Mouse (Mus musculus) MEL (cell line): ENCODE data around the gene Ndrg3. TPM values are rescaled to one million over a fixed set of nuclear protein-coding genes. Genes with fewer than 3 reads are reported as not detected.

Experiments
- DNase-seq: peaks from one replicate; pipeline ENCODE4 v3.0.0; 2011; ENCODE audit warnings: low read depth, low spot score
- H3K27ac ChIP-seq: 2 replicates; pipeline ENCODE4 v1.5.1; 2012; ENCODE audit warnings: low read depth, mild to moderate bottlenecking, control low read depth, low read length, moderate library complexity; ENCODE audit not compliant: control insufficient read depth
- H3K27me3 ChIP-seq, 2 experiments: fragments of 150-350 bp in 1 of 2; sonication (generic) in 1 of 2; 2 replicates each; pipeline ENCODE4 v1.6.1; 2012; ENCODE audit warnings: low read length in 2 of 2, mild to moderate bottlenecking in 2 of 2, improper control_type of control experiment in 1 of 2, moderate library complexity in 1 of 2; ENCODE audit not compliant: insufficient read depth in 2 of 2, control insufficient read depth in 1 of 2
- H3K36me3 ChIP-seq, 2 experiments: 2 replicates each; pipeline ENCODE4 v1.6.1; 2012 to 2014; ENCODE audit warnings: low read length in 2 of 2, improper control_type of control experiment in 1 of 2, inconsistent platforms in 1 of 2, mild to moderate bottlenecking in 1 of 2; ENCODE audit not compliant: insufficient read depth in 2 of 2, control insufficient read depth in 1 of 2
- H3K4me1 ChIP-seq, 2 experiments: fragments of 150-350 bp in 1 of 2; sonication (generic) in 1 of 2; 2 replicates each; pipeline ENCODE4 v1.6.1; 2012; ENCODE audit warnings: low read length in 2 of 2, improper control_type of control experiment in 1 of 2, mild to moderate bottlenecking in 1 of 2; ENCODE audit not compliant: insufficient read depth in 2 of 2, control insufficient read depth in 1 of 2
- H3K4me3 ChIP-seq, 2 experiments: fragments of 150-350 bp in 1 of 2; sonication (generic) in 1 of 2; 2 replicates each; pipeline ENCODE4 v1.5.1; 2012; ENCODE audit warnings: low read depth in 2 of 2, low read length in 2 of 2, mild to moderate bottlenecking in 2 of 2, moderate library complexity in 2 of 2, control low read depth in 1 of 2, improper control_type of control experiment in 1 of 2; ENCODE audit not compliant: control insufficient read depth in 1 of 2, insufficient read depth in 1 of 2
- H3K79me2 ChIP-seq: 2 replicates; pipeline ENCODE4 v1.6.1; 2012; ENCODE audit warnings: mild to moderate bottlenecking, low read length, moderate library complexity; ENCODE audit not compliant: control insufficient read depth, poor library complexity, insufficient read depth
- H3K9ac ChIP-seq: 2 replicates; pipeline ENCODE4 v1.6.1; 2012; ENCODE audit warnings: low read depth, mild to moderate bottlenecking, control low read depth, low read length, moderate library complexity; ENCODE audit not compliant: control insufficient read depth, poor library complexity, severe bottlenecking
- H3K9me3 ChIP-seq: fragments of 150-350 bp; sonication (generic); replicated peaks from 2 replicates; pipeline ENCODE4 v1.6.1; 2012; ENCODE audit warnings: mild to moderate bottlenecking, low read length, improper control_type of control experiment, moderate library complexity; ENCODE audit not compliant: insufficient read depth
- CHD1 ChIP-seq: IDR thresholded peaks from 2 replicates; pipeline ENCODE4 v1.6.1; 2012; ENCODE audit warnings: low read depth, mild to moderate bottlenecking, inconsistent platforms, low read length, improper control_type of control experiment
- CHD2 ChIP-seq: IDR thresholded peaks from 2 replicates; pipeline ENCODE4 v1.6.1; 2011; ENCODE audit warnings: low read length, improper control_type of control experiment
- E2F4 ChIP-seq: IDR thresholded peaks from 2 replicates; pipeline ENCODE4 v1.6.1; 2011; ENCODE audit warnings: low read depth, low read length, improper control_type of control experiment, borderline replicate concordance
- ELF1 ChIP-seq: IDR thresholded peaks from 2 replicates; pipeline ENCODE4 v1.6.1; 2014; ENCODE audit warnings: low read depth, mild to moderate bottlenecking, inconsistent platforms, low read length, improper control_type of control experiment, moderate library complexity
- EP300 ChIP-seq, 2 experiments: IDR thresholded peaks; 2 replicates each; pipeline ENCODE4 v1.6.1; 2011; ENCODE audit warnings: improper control_type of control experiment in 2 of 2, low read length in 2 of 2, low read depth in 1 of 2, mild to moderate bottlenecking in 1 of 2
- GATA1 ChIP-seq: IDR thresholded peaks from 2 replicates; pipeline ENCODE4 v1.6.1; 2011; ENCODE audit warnings: low read depth, low read length, improper control_type of control experiment
- KAT2A ChIP-seq: conservative IDR thresholded peaks from 2 replicates; pipeline ENCODE4 v1.6.1; 2012; ENCODE audit warnings: low read depth, low read length, improper control_type of control experiment, inconsistent platforms
- MAFK ChIP-seq: IDR thresholded peaks from 2 replicates; pipeline ENCODE4 v1.6.1; 2011; ENCODE audit warnings: low read depth, mild to moderate bottlenecking, low read length, improper control_type of control experiment, borderline replicate concordance
- MAX ChIP-seq: IDR thresholded peaks from 2 replicates; pipeline ENCODE4 v1.6.1; 2011; ENCODE audit warnings: low read length, improper control_type of control experiment
- MAZ ChIP-seq: IDR thresholded peaks from 2 replicates; pipeline ENCODE4 v1.6.1; 2012; ENCODE audit warnings: low read depth, mild to moderate bottlenecking, inconsistent platforms, low read length, improper control_type of control experiment
- MYC ChIP-seq: IDR thresholded peaks from 2 replicates; pipeline ENCODE4 v1.6.1; 2011; ENCODE audit warnings: low read depth, mild to moderate bottlenecking, low read length, improper control_type of control experiment, moderate library complexity
- NELFE ChIP-seq: IDR thresholded peaks from 2 replicates; pipeline ENCODE4 v1.6.1; 2011; ENCODE audit warnings: low read depth, low read length, improper control_type of control experiment
- NRF1 ChIP-seq: IDR thresholded peaks from 2 replicates; pipeline ENCODE4 v1.6.1; 2014; ENCODE audit warnings: low read depth, mild to moderate bottlenecking, inconsistent platforms, low read length, improper control_type of control experiment, moderate library complexity; ENCODE audit not compliant: poor library complexity, insufficient read depth, severe bottlenecking
- POLR2A ChIP-seq, 2 experiments: IDR thresholded peaks; 2 replicates each; pipeline ENCODE4 v1.6.1; 2011 to 2012; ENCODE audit warnings: low read length in 2 of 2, mild to moderate bottlenecking in 2 of 2, control low read depth in 1 of 2, improper control_type of control experiment in 1 of 2, low read depth in 1 of 2, moderate library complexity in 1 of 2; ENCODE audit not compliant: control insufficient read depth in 1 of 2, insufficient read depth in 1 of 2, poor library complexity in 1 of 2
- RAD21 ChIP-seq: IDR thresholded peaks from 2 replicates; pipeline ENCODE4 v1.6.1; 2011; ENCODE audit warnings: mild to moderate bottlenecking, low read depth, low read length, improper control_type of control experiment
- RCOR1 ChIP-seq: IDR thresholded peaks from 2 replicates; pipeline ENCODE4 v1.6.1; 2012; ENCODE audit warnings: low read depth, mild to moderate bottlenecking, inconsistent platforms, low read length, improper control_type of control experiment
- SIN3A ChIP-seq: IDR thresholded peaks from 2 replicates; pipeline ENCODE4 v1.6.1; 2012; ENCODE audit warnings: low read length, improper control_type of control experiment, inconsistent platforms
- SMC3 ChIP-seq: IDR thresholded peaks from 2 replicates; pipeline ENCODE4 v1.6.1; 2011; ENCODE audit warnings: low read depth, low read length, improper control_type of control experiment
- TAL1 ChIP-seq: IDR thresholded peaks from 2 replicates; pipeline ENCODE4 v1.6.1; 2012; ENCODE audit warnings: mild to moderate bottlenecking, inconsistent platforms, low read length, moderate library complexity, mixed read lengths
- TCF12 ChIP-seq: IDR thresholded peaks from 2 replicates; pipeline ENCODE4 v1.6.1; 2014; ENCODE audit warnings: low read depth, mild to moderate bottlenecking, inconsistent platforms, low read length, improper control_type of control experiment, moderate library complexity
- UBTF ChIP-seq: IDR thresholded peaks from 2 replicates; pipeline ENCODE4 v1.6.1; 2012; ENCODE audit warnings: low read depth, mild to moderate bottlenecking, inconsistent platforms, low read length, improper control_type of control experiment, moderate library complexity, borderline replicate concordance; ENCODE audit not compliant: insufficient read depth
- USF1 ChIP-seq: IDR thresholded peaks from 2 replicates; pipeline ENCODE4 v1.6.1; 2014; ENCODE audit warnings: low read depth, mild to moderate bottlenecking, inconsistent platforms, low read length, improper control_type of control experiment, moderate library complexity
- ZC3H11A ChIP-seq: IDR thresholded peaks from 2 replicates; pipeline ENCODE4 v1.6.1; 2012; ENCODE audit warnings: low read depth, mild to moderate bottlenecking, inconsistent platforms, low read length, improper control_type of control experiment
- ZKSCAN1 ChIP-seq: IDR thresholded peaks from 2 replicates; pipeline ENCODE4 v1.6.1; 2012; ENCODE audit warnings: low read depth, mild to moderate bottlenecking, inconsistent platforms, low read length, improper control_type of control experiment, moderate library complexity
- polyA plus RNA-seq, 2 experiments: library from polyadenylated mRNA; stranded (reverse) in 1 of 2; unstranded in 1 of 2; fragments of >175 nt in 1 of 2; fragments of >200 nt in 1 of 2; gene quantifications; 2 replicates each; pipeline versions ENCODE4 v1.2.1 to v1.2.4; 2012; ENCODE audit warnings: low replicate concordance in 2 of 2, low read depth in 1 of 2; ENCODE audit not compliant: insufficient read length in 2 of 2, insufficient read depth in 1 of 2, missing spikeins in 1 of 2
- total RNA-seq: library from RNA; depleted of rRNA; stranded (reverse); fragments of 300-350 nt; gene quantifications from 2 replicates; pipeline ENCODE4 v1.2.3, GENCODE M21; 2012

Gene Ndrg3
- total and polyA plus RNA-seq, 3 experiments, result 19.0 to 39.6 TPM; not detected in 1

DNA sequence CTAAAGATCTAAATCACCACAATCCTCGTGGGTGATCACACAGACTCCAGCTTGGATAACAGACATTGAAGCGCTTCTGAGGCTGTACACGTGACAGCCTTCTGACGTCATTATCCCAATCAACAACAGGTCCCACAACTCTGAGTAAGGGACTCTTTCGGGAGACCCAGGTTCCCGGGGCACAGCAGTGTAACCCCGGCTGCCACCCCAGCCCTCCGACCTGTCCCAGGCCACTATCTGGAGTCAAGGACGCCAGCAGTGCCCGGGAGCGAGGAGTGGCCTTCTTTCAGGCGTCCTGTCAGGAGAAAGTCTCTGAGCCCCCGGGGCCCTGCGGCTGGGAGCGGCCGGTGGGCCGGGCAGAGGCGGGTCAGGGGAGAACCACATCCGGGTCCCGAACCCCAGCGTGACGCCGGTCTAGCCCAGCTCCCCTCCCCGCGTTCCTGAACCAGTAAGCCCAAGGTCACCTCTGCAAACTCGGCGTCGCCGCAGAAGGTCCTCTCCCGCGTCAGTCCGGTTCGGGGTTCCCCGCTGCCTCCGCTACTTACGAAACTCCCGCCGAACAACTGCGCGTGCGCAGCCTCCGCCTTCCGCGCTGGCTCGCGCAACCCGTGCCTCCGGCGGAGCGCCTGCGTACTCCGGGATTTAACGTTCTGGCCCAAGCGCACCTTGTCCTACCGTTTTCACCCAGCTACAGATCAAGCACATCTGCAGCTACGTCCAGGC is 14.8 kb upstream of the Ndrg3 start, which contains the start of gene Dsn1 (continued):
- no peak for TF ChIP-seq ZKSCAN1
- no peak for TF ChIP-seq ZC3H11A
- peak; percentile 38; the same call in 1 of the 2 replicates for TF ChIP-seq MAX
- TF ChIP-seq E2F4, result peak; percentile 82

DNA sequence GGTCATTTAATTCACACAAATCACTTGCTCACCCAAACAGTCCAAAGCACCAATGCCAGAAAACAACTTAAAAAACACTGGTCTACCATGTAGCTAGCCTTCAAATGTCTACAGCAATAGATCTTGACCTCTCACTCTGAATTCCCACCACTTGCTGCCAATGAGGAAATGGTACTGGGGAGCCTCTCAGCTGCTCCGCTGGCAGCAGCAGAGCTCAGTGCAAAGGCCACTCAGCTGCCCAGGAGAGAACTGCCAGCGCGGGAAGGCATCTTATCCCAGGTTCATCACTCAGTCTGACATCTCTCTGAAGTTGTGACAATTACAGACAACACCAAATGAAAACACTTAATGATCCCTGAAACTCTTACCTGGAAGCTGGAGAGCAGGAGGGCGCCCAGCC is 10.5 kb upstream of the Ndrg3 start:
- H3K4me1 ChIP-seq, result peaks cover 0 to under 1% of the 10 kb centered on the region in 2 experiments; a peak in 2 of 4 replicates
- H3K36me3 ChIP-seq, result peaks cover 0 to 13% of the 10 kb centered on the region in 2 experiments; a peak in 1 of 4 replicates
- no peak for DNase-seq
- no peak overlapping the region for H3K4me3 ChIP-seq
- no peak overlapping the region for H3K9ac ChIP-seq
- H3K27ac ChIP-seq, result no peak overlapping the region
- TF ChIP-seq ELF1 (no peak), GATA1 (no peak), EP300 (IDR thresholded peaks at IDR 0.05; ENCODE audit: low read depth in 1 of 2, low read length in 2 of 2) (no peak), ZKSCAN1 (no peak), NRF1 (no peak), MYC (no peak), MAZ (no peak), SIN3A (no peak), RAD21 (no peak)
- no peaks in the 10 kb centered on the region for H3K9me3 ChIP-seq
- no peaks in the 10 kb centered on the region for H3K27me3 ChIP-seq
- peaks cover 8% of the 10 kb centered on the region for H3K79me2 ChIP-seq

DNA sequence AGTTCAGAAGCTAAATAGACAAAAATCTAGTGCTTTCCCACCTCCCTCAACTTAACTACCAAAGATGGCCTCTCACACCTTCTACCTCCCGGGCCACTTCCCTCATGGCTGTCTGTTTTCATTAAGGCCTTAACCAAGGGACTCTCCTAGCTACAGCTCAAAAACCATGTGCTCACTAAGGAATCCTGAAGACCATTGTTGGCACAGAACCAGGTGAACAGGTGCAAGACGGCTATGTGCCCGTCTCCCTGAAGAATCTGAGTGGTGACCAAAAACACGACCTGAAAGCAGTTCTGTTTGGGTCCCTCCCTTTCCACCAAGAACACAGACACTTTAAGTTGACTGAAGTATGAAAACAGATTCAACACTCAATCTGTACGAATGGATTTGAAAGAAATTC is 6.4 kb upstream of the Ndrg3 start:
- Histone ChIP-seq H3K36me3 (peaks cover 0 to 15% of the 10 kb centered on the region in 2 experiments; a peak in 2 of 4 replicates), H3K27me3 (no peaks in the 10 kb centered on the region)
- TF ChIP-seq CHD1 (no peak), KAT2A (no peak), RAD21 (no peak), USF1 (no peak), TAL1 (no peak), GATA1 (no peak), POLR2A (IDR thresholded peaks at IDR 0.05; ENCODE audit: control insufficient read depth in 1 of 2, insufficient read depth in 1 of 2, low read depth in 1 of 2, low read length in 2 of 2, poor library complexity in 1 of 2) (no peak), SMC3 (no peak), MAFK (no peak), CHD2 (no peak), UBTF (no peak), RCOR1 (no peak), NELFE (no peak), TCF12 (no peak)

More for the DNA sequence above, 6.4 kb upstream of the Ndrg3 start:
- Histone ChIP-seq H3K79me2 (no peaks in the 10 kb centered on the region), H3K9ac (no peak overlapping the region), H3K27ac (no peak overlapping the region), H3K9me3 (no peaks in the 10 kb centered on the region), H3K4me1 (no peaks in the 10 kb centered on the region), H3K4me3 (no peak overlapping the region)
- no peak for DNase-seq
